Mouse (Mus musculus) 416B (cell line): ENCODE measurements at regions not wholly inside any gene's neighbourhood (a gene's known extent, or its start where the extent isn't known, plus 50 kb on each side); places are given as distances from the start of the nearest gene placed in this dataset.
"Not testable (repeated sequence)": the region's sequence is repeated elsewhere in the genome, so short reads cannot be mapped to it uniquely, and the experiment has no call there.

Experiments used
- DNase-seq: peaks from one replicate; pipeline ENCODE4 v3.0.0; 2011; ENCODE audit warnings: low read depth

- not testable (repeated sequence) for DNase-seq
Observed at GRCm38 (mm10) chr16:86187609-86188008, 286.0 kb upstream of the Adamts5 start.

GRCm38 (mm10) chr16:86159021-86159815 is 257.6 kb upstream of the Adamts5 start:
- peak; percentile 1 for DNase-seq

- DNase-seq: no peak
Observed at GRCm38 (mm10) chr16:86138171-86138570, 236.5 kb upstream of the Adamts5 start.

- DNase-seq: no peak
Observed at GRCm38 (mm10) chr16:86136169-86136568, 234.5 kb upstream of the Adamts5 start.

- DNase-seq: no peak
Observed at GRCm38 (mm10) chr16:86127391-86127790, 225.8 kb upstream of the Adamts5 start.

- no peak for DNase-seq
Observed at GRCm38 (mm10) chr16:86124182-86124581, 222.6 kb upstream of the Adamts5 start.

- no peak for DNase-seq
Observed at GRCm38 (mm10) chr16:86122936-86123335, 221.3 kb upstream of the Adamts5 start.

GRCm38 (mm10) chr16:86117959-86118358 is 216.3 kb upstream of the Adamts5 start:
- no peak for DNase-seq

GRCm38 (mm10) chr16:86115587-86116376 is 214.2 kb upstream of the Adamts5 start:
- no peak for DNase-seq

GRCm38 (mm10) chr16:86094461-86094860 is 192.8 kb upstream of the Adamts5 start:
- DNase-seq: no peak

GRCm38 (mm10) chr16:86090175-86090574 is 188.5 kb upstream of the Adamts5 start:
- DNase-seq: no peak

- DNase-seq: no peak
Observed at GRCm38 (mm10) chr16:86087421-86087820, 185.8 kb upstream of the Adamts5 start.

- DNase-seq: no peak
Observed at GRCm38 (mm10) chr16:86067628-86068364, 166.2 kb upstream of the Adamts5 start.

GRCm38 (mm10) chr16:86060087-86060486 is 158.5 kb upstream of the Adamts5 start:
- DNase-seq: no peak

- no peak for DNase-seq
Observed at GRCm38 (mm10) chr16:86044695-86045094, 143.1 kb upstream of the Adamts5 start.

GRCm38 (mm10) chr16:86034772-86035171 is 133.1 kb upstream of the Adamts5 start:
- no peak for DNase-seq

GRCm38 (mm10) chr16:86027700-86028099 is 126.1 kb upstream of the Adamts5 start:
- DNase-seq: no peak

GRCm38 (mm10) chr16:86015336-86015735 is 113.7 kb upstream of the Adamts5 start:
- DNase-seq: no peak

- DNase-seq: no peak
Observed at GRCm38 (mm10) chr16:86011051-86011450, 109.4 kb upstream of the Adamts5 start.

GRCm38 (mm10) chr16:86009638-86010329 is 108.2 kb upstream of the Adamts5 start:
- no peak for DNase-seq

GRCm38 (mm10) chr16:86007799-86008198 is 106.2 kb upstream of the Adamts5 start:
- no peak for DNase-seq

- no peak for DNase-seq
Observed at GRCm38 (mm10) chr16:86000846-86001245, 99.2 kb upstream of the Adamts5 start.
